Mouse (Mus musculus): ENCODE data around the gene Rab5if.

DNA sequence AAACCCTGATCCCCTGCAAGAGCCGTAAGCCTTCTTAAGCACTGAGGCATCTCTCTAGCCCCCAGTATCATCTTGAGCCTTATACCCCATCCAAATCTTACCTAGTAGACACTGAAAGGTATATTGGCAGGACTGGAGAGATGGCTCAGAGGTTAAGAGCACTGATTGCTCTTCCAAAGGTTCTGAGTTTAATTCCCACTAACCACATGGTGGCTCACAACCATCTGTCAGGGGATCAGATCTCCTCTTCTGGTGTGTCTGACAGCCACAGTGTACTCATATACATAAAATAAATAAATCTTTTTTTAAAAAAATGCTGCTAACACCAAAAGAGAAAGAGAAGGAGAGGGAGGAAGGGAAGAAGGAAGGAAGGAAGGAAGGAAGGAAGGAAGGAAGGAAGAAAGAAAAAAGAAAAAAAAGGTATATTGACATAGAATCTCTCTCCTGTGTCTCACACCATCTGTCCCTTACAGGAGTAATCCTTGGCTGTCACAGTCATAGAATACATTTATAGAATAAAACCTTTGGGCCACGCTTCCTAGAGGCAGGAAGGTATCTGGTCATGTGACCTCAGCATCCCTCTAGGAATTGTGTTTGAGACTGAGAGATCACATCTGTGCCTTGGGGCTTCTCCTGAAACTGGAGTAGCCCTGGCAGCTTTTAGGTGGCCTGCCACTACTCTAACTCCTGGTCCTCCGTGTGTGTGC, 53.6 kb downstream of the Rab5if start:
- TF ChIP-seq CTCF (IDR thresholded peaks at IDR 0.05; ENCODE audit: low read depth, low read length) (no peak), POLR2A (IDR thresholded peaks at IDR 0.05; ENCODE audit: borderline replicate concordance, low read depth, low read length) (no peak)
